Mouse (Mus musculus) thymus, postnatal 0 days (tissue): ENCODE measurements at regions not wholly inside any gene's neighbourhood (a gene's known extent, or its start where the extent isn't known, plus 50 kb on each side); places are given as distances from the start of the nearest gene placed in this dataset.
"Not testable (repeated sequence)": the region's sequence is repeated elsewhere in the genome, so short reads cannot be mapped to it uniquely, and the experiment has no call there.

Source experiments
- DNase-seq: peaks from one replicate; pipeline ENCODE4 v3.0.0-alpha.2; 2015; ENCODE audit warnings: low spot score

DNA sequence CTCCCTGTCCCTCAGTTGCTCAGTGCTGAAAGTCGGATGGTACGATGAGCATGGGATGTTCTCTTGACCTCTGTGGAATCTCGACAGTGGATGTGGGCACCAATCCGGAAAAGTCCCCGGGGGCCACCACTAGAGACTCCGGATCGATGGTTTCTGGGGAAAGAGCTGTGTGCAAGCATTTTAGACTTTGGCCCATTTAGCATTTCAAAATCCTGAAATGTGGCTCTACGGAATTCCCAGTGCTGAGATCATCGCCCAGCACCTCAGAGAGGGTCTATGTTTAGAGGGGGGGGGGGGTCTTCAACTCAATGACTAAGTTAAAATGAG is 68.6 kb downstream of the Tomm20 start:
- DNase-seq: no peak

DNA sequence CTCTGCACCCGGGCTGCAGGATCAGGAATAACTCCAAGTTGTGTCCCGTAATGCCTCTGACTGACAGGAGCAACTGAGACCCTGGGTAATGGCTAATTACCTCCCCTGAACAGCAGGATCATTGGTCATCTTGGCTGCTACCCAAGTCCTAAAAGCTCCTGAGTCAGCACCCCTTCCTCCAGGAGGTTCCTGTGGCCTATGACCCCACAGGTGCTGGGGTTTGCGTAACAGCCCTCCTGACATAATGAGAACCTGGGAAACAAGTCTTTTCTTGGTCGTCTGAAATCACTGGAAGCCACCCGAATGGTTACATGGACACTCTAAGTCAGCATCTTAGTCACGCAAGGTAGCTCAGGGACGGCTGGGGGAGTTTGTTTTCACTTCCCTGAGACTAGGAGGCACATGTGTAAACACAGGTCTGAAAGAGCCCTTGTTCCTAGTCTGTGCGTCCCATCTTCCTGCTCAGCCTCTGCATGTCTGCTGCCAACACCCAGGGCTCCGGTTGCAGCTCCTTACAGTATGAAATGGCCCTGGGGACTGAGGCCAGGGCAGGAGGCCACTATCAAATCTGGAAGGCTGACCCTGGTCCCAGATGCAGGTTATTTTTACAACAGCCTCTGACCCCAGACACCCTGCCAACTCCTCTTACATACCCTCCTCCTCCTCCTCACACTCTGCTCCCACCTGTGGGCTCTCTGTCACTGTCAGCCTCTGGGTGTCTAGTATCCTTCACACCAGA is 69.2 kb downstream of the Tomm20 start:
- no peak for DNase-seq

DNA sequence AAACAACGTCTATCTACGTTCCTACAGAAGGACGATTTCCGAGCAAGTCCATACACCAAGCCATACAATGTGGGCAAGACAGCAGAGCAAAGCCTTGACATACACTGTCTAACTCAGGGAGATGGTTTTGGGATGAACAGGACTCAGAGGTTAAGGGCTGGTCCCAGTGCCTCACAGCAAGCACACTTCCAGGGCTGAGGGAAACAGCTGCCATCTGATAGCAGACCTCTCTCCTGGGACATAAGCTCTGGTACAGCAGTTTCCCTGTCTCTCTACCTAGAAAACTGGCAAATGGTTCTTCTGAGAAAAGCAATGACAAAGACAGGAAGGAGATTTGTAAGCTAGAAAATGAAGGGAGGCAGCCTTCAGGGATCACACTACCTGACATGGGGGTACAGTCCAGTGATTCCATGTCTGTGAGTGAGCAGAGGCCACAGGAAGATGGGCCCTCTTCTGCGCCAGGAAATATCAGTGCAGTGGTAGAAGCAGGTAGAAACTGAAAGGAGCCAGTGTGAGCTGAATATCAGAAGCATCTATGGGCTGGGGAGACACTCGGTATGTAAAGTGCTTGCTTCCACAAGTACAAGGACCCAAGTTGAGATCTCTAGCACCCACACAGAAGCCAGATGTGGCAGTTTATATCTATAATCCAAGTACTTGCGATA is 70.0 kb downstream of the Tomm20 start:
- no peak for DNase-seq

DNA sequence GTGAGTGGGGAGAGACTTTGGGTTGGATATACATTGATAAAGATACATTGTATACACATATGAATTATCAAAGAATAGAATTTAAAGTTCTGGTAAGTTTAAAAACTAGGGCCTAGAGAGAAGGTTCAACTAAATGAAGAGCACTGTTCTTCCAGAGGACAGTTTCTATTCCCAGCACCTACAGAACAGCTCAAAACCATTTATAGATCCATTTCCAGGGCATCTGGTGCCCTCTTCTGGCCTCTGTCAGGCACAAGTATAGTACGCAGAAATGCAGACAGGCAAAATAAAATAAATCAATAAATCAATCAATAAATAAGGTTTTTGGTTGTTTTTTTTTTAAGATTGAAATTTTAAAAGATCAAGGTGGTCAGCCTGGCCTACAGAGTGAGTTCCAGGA is 70.8 kb downstream of the Tomm20 start:
- DNase-seq: no peak

DNA sequence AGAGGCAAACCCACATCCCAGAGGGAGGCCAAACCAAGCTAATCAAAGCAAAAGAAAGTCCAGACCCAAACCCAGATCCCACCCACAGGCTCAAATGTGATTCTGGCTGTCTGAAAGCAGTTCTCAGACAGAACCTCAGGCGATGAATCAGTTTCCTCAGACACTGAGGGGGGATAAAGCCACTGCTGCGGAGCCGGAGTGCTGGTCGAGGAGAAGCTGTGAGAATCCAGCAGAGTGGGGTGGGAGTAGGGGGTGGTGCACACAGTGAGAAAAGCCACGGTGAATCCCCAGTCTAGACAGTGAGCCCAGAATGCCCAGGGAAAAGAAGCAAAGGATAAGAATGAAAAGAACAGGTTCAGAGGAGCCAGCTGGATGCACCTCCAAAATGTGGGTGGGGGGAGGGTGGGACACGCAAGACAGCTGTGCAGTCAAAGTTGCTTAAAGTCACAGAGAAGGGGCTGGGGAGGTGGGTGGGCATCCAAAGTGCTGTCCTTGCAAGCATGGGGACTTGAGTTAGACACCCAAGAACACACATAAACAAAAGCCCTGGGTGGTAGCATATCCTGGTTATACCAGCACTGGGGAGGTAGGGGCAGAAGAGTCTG is 71.4 kb downstream of the Tomm20 start:
- no peak for DNase-seq

DNA sequence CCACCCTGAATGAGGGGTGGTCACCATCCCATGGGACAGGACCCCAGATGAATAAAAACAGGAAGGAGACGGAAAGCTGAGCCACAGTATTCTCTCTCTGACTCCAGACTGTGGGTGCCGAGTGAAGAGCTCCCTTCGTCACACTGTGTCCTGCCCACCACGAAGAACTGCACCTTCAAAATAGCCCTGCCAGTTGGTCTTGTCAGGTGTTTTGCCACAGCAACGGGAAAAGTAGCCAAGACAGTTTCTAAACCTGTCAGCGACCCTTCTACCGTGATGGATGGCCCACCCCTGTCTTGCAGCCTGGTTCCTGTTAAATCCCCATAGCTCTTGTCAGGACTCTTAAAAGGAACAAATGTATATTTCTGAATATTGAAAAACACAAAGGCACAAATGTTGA is 72.3 kb downstream of the Tomm20 start:
- DNase-seq: no peak

DNA sequence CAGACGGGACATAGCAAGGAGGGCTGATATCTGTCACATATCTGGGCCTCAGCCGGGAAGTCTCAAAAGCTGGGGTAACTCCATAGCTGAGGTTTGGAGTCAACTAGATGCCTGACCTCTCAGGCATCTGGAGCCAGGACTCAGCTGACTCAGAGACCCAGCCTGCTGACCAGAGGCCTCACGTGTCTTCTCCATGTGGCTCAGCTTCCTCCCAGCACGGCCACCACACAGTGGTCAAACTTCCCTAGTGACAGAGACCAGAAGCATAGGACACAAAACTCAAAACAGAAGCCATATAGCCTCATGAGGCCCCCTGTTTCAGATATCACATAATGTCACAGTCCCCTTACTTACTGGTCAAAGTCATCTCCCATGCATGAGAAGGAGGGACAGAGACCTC is 73.1 kb downstream of the Tomm20 start:
- no peak for DNase-seq

DNA sequence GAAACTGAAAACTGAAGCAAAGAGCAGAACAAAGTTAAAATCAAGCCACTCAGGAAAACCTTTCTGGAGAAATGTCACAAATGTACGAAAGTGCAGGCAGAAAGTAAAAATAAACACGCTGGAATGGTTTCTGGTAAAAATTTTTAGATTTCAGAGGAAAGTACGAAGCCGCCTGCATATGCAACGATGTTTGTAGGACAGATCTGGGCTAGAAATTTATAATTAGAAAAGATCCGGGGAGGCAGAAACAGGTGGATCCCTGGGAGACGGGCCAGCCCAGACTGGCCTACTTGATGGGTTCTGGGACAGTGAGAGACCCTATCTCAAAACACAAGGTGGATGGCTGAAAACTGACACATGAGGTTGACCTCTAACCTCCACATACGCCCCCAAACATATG is 73.5 kb downstream of the Tomm20 start:
- no peak for DNase-seq

DNA sequence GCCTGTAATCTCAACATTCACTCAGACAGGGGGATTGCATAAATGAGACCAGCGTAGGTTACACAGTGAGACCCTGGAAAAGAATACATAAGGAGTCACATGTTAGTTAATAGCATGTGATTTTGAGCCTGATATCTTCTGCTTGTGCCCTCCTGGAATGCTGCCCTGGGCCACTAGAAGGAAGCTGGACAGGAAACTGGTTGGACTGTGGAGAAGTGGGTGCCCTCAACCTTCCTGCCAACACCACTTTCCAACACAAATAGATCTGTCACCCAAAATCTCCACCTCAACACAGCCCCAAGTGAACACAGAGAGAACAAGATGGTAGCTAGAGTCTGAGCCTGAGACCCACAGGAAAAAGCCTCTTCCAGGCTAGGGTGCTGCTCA is 76.2 kb downstream of the Tomm20 start:
- no peak for DNase-seq

DNA sequence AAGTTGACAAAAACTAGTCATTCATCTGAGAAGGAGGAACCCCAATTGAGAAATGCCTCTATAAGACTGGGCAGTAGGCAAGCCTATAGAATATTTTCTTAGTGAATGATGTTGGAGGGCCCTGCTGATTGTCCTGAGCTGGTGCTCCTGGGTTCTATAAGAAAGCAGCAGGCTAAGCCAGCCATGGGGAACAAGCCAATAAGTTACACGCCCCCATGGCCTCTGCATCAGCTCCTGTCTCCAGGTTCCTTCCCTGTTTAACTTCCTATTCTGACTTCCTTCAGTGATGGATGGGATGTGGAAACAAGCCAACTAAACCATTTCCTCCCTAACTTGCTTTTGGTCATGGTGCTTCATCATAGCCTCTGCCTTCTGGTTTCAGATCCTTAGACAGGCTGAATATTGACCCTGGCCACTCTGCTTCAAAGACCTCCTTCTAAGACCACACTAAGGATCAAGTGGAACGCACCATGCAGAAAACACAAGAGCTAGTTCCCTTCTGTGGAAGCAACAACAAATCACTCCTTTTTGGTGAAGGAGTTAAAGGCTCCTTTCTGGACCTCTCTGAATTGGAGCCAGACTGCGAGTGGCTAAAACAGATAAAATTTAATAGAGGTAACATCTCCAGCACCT is 76.7 kb downstream of the Tomm20 start:
- no peak for DNase-seq

DNA sequence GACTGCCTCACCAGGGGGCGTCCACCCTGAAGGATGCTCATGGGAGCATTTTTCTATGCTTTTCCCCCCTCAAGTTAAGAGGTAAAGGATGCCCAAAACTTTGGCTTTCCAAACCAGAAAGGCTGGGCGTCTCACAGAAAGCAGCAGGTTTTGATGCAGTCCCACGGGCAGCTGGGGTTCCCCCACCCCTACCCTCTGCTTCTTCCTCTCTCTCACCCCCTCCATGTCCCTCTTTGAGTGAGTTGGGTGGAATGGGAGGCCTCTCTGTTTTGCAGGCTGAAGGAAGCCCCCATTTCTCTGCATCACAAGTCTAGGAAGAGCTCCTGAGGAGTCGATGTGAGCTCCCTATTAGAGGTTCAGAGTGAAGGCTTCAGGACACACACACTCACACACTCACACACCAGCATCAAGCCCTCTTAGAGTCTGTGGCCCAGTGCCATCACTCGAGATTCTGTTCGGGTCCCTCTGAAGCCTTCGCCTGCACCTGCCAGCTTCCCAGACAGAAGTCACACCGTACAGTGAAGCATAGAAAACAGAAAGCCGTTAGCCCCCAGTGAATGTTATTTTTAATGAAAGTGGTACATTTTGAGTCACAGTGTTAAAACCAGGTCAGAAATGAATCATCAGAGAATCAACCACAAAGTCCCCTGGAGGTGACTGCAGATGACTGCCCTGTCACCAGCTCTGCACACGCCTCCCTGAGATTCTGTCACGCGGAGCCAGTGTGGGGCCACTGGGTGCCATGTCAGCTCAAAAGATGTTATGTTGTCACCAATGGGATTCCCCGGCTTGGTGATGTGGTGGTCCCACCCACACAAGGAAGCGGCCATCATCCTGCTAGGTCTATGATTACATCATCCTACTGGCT is 78.3 kb downstream of the Tomm20 start:
- peak; percentile 65 for DNase-seq

DNA sequence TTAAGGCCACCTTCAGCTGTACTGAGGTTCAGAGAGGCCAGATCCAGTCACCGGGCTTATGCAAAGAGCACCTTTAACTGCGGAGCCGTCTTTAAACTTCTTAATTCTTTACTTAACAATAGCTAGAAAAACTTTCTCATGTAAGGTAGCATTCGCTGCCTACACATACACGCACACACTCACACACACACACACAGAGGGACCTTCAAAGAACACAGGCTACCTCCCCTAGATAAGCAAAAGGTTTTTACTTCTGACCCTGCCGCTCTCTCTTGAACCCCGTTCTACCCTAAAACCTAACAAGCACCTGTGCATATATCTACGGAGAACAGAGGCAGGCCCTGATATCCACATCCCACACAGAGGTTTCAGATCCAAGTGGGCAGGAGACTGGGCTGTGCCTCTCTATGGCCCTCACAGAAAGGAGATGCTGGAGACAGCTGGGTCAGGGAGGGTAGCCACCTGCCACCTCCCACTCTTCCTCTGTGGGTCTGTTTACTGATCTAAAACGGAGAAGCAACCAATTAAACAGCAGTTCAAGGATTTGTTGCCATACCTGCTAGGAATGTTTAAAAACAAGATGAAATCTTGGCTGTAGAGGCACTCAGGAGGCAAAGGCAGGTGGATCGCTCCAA is 81.2 kb downstream of the Tomm20 start:
- no peak for DNase-seq

DNA sequence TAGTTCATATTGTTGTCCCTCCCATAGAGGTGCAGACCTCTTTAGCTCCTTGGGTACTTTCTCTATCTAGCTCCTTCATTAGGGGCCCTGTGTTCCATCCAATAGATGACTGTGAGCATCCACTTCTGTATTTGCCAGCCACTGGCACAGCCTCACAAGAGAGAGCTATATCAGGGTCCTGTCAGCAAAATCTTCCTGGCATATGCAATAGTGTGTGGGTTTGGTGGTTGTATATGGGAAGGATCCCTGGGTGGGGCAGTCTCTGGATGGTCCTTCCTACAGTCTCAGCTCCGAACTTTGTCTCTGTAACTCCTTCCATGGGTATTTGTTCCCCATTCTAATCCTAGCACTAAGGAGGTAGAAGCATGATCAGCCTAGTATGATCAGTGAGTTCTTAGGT is 82.0 kb downstream of the Tomm20 start:
- DNase-seq: not testable (repeated sequence)

DNA sequence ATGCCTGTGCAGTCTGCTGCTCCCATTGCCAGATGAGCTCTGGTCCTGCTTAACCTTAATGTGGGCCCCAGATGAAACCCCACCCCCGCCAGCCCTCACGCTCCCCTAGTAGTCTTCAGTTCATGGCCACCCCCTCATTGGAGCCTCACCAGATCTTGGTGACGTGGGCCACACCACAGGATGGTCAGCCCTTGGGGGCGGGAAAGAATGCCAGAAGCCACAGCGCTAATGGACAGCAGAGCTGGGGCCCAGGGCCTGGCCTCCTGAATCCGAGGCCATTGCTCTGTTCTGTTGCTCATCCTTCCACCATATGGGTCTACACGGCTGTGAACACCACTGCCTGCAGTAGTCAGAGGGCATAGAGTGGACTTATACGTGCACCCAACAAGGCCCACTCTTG is 83.9 kb downstream of the Tomm20 start:
- no peak for DNase-seq

DNA sequence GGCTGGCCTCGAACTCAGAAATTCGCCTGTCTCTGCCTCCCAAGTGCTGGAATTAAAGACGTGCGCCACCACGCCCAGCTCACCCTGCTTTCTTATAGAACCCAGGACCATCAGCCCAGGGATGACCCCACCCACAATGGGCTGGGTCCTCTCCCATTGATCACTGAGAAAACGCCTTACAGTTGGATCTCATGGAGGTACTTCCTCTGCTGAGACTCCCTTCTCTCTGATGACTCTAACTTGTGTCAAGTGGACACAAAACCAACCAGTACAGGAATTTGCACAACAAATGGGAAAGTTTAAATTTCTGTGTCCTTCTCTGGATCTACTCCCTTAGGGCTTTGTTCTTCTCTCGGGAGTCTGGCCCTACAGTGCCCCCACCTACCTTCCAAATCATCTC is 85.0 kb downstream of the Tomm20 start:
- DNase-seq: no peak

DNA sequence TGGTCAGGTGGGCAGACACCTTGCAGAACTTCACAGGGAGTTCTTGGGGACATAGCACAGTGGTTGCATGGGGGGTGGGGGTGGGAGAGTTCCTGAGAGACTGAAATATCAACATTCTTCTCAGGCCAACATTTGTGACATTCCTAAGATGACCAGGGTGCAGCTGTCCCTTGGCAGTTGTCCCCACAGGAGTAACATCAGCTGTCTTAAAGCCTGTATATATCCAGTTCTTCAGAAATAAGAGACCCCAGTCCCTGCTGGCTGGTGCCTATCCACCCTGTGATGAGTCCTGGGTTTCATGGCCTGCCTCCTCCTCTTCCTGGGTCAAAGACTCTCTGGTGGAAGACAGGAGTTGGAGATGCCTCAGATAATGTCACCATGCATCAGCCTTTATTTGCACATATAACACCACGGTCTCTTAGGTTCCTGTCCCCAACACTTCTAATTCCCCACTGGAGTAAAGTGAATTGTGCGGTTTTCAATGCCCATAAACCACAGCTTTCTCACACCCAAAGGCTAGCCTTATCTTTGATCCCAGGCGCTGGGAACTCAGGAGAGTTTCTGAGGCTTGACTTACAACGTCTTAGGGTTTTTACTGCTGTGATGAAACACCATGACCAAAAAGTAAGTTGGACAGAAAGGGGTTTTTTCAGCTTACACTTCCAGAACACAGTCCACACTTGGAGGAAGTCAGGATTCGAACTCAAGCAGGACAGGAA is 85.8 kb downstream of the Tomm20 start:
- no peak for DNase-seq

DNA sequence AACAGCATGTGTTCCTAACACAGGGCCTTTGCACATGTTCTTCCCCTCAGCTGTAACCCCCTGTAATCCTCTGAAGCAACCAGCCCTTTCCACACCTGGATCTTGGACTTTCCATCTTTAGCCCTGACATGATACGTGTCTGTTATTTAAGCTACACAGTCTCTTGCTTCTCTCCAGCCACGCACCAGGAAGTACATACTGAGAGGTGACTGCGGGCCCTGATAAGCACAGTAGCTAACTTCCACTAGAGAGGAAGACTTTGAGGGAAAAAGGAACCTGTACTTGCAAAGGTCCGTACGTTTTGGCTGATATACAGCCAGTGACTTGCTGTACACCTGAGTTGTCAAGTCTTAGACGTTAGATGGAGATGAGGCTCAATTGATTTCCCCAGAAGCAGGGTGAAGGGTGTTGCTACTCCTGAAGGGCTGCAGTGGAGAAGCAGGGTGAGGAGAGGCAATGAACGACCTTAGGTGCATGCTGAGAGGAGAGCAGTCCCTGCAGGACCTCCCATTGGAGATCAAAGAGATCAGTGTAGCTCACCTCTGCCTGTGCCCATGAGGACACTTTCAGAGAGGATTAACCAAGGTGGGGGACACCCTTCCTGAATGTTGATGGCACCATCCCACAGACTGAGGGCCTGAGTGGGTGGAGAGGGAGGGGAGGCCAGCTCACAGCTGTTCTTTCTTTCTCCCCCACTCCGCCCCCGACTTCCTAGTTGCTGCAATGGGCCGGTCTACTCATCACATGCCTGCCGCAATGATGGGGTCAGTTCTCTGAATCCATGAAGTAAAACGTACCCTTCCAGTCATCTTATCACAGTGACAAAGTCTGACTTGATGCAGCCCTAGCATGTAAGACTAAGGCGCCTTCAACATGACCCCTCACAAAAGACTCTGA is 88.1 kb downstream of the Tomm20 start:
- DNase-seq: peak; percentile 35

DNA sequence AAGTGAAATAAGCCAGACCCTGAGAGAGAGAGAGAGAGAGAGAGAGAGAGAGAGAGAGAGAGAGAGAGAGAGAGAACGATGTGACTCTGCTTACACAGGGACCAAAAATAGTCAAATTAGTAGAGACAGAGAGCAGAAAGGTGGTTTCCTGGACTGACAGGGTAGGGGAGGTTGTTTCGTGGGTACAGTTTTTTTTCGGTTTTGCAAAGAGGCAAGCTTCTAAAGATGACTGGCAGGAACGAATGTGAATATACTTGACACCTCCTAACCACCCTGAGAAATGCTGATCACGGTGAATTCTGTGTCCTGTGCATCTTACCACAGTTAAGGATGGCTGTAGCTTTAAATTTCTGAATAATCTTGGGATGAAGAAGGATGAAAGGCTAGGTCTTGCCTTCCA is 89.7 kb downstream of the Tomm20 start:
- peak; percentile 65 for DNase-seq

DNA sequence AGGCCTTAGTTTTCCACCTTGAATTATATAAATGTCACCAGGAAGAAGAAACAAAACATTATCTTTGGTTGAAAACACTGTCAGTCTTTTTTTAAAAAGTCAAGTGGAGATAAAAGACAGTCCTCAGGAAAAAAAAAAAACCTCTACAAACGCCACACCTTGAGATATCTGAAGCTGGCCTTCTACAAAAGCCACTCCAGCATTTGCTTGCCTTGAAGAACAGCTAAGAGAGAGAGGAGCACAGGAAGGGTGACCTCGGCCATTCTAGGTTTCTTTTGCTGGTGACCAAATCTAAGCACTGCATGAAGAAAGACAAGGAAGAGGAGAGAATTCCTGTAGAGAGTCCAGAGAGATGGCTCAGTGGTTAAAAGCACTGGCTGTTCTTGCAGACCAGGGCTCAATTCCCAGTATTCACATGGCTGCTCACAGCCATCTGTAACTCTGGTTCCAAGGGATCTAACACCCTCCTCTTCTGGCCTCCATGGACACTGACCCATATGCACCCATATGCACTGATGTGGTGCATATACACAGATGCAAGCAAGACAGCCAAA is 90.5 kb downstream of the Tomm20 start:
- no peak for DNase-seq
